Mouse (Mus musculus) embryonic facial prominence, embryonic 13.5 days (tissue): ENCODE data around the gene Il17a. TPM values are rescaled to one million over a fixed set of nuclear protein-coding genes. Genes with fewer than 3 reads are reported as not detected.
A peak's percentile ranks its signal among the peaks of the same experiment; 100 is the strongest.
"Not testable (repeated sequence)": the region's sequence is repeated elsewhere in the genome, so short reads cannot be mapped to it uniquely, and the experiment has no call there.

ENCODE experiments used
- ATAC-seq: fragments of 200-750 bp; cut with Nextera tagmentation; 2 replicates; pipeline ENCODE4 v1.8.0; 2017; ENCODE audit warnings: low read depth; ENCODE audit not compliant: insufficient number of reproducible peaks, insufficient read depth, low FRiP score, low TSS enrichment
- H3K27ac ChIP-seq: fragments of 300-500 bp; sonication (generic); 2 replicates; pipeline ENCODE4 v1.5.1; 2015; ENCODE audit warnings: moderate library complexity, mild to moderate bottlenecking, inconsistent platforms
- H3K27me3 ChIP-seq: fragments of 300-500 bp; sonication (generic); 2 replicates; pipeline ENCODE4 v1.6.1; 2015; ENCODE audit warnings: mild to moderate bottlenecking, inconsistent platforms
- H3K36me3 ChIP-seq: fragments of 300-500 bp; sonication (generic); 2 replicates; pipeline ENCODE4 v1.6.1; 2015; ENCODE audit warnings: mild to moderate bottlenecking, inconsistent platforms
- H3K4me1 ChIP-seq: fragments of 300-500 bp; sonication (generic); 2 replicates; pipeline ENCODE4 v1.6.1; 2015; ENCODE audit warnings: inconsistent platforms
- H3K4me2 ChIP-seq: fragments of 300-500 bp; sonication (generic); 2 replicates; pipeline ENCODE4 v1.6.1; 2015; ENCODE audit warnings: moderate library complexity, mild to moderate bottlenecking, inconsistent platforms
- H3K4me3 ChIP-seq: fragments of 300-500 bp; sonication (generic); 2 replicates; pipeline ENCODE4 v1.5.1; 2015; ENCODE audit warnings: mild to moderate bottlenecking, inconsistent platforms
- H3K9ac ChIP-seq: fragments of 300-500 bp; sonication (generic); 2 replicates; pipeline ENCODE4 v1.6.1; 2015; ENCODE audit warnings: mild to moderate bottlenecking, inconsistent platforms
- H3K9me3 ChIP-seq: fragments of 300-500 bp; sonication (generic); 2 replicates; pipeline ENCODE4 v1.6.1; 2016; ENCODE audit warnings: inconsistent platforms
- WGBS: fragments of 180-500 bp; shearing (Covaris S2); methylation state at CpG from one replicate; pipeline ENCODE4 v1.1.7; 2015; ENCODE audit warnings: mixed read lengths; 5-methylcytosine and 5-hydroxymethylcytosine counted together
- microRNA counts: library from miRNA; unstranded; fragments of <30 nt; microRNA quantifications from one replicate; lab custom pipeline; 2016
- microRNA-seq: library from miRNA; unstranded; fragments of <30 nt; microRNA quantifications from one replicate; pipeline ENCODE4, GENCODE M21; 2016
- polyA plus RNA-seq: library from polyadenylated mRNA; unstranded; fragments of >200 nt; fragmentation: Nextera tagmentation; extraction: Ambion mirVana; gene quantifications from 2 replicates; pipeline ENCODE4 v1.2.1, GENCODE M21; 2015

The Il17a gene
- polyA plus RNA-seq, 1 experiment from 2014 or later: not detected

- Histone ChIP-seq H3K4me2 (no peak overlapping the region), H3K9me3 (no peaks in the 10 kb centered on the region), H3K4me3 (no peak overlapping the region), H3K9ac (no peak overlapping the region), H3K4me1 (no peaks in the 10 kb centered on the region), H3K27me3 (no peaks in the 10 kb centered on the region), H3K27ac (no peak overlapping the region), H3K36me3 (no peaks in the 10 kb centered on the region)
- ATAC-seq: no peak
- 71% methylated on average over 3 of the region's 3 CpGs for WGBS
These were observed 9.8 kb downstream of the Il17a start for GRCm38 (mm10) chr1:20740496-20740998.

GRCm38 (mm10) chr1:20754439-20754838 lies 23.7 kb downstream of the Il17a start:
- Histone ChIP-seq H3K9me3 (no peaks in the 10 kb centered on the region), H3K4me3 (no peak overlapping the region), H3K4me2 (no peak overlapping the region), H3K36me3 (no peaks in the 10 kb centered on the region), H3K9ac (no peak overlapping the region), H3K27ac (no peak overlapping the region), H3K4me1 (no peaks in the 10 kb centered on the region), H3K27me3 (no peaks in the 10 kb centered on the region)
- 79% methylated on average over 10 of the region's 10 CpGs for WGBS
- no peak for ATAC-seq

- Histone ChIP-seq H3K9me3 (no peaks in the 10 kb centered on the region), H3K4me2 (no peak overlapping the region), H3K9ac (no peak overlapping the region), H3K27me3 (no peaks in the 10 kb centered on the region), H3K4me1 (no peaks in the 10 kb centered on the region), H3K27ac (no peak overlapping the region), H3K36me3 (no peaks in the 10 kb centered on the region), H3K4me3 (no peak overlapping the region)
- ATAC-seq: no peak
- WGBS: 79% methylated on average over 3 of the region's 3 CpGs
These were observed 26.9 kb downstream of the Il17a start for GRCm38 (mm10) chr1:20757586-20757985.

- Histone ChIP-seq H3K4me3 (no peak overlapping the region), H3K9ac (no peak overlapping the region), H3K27ac (no peak overlapping the region), H3K4me1 (no peaks in the 10 kb centered on the region), H3K4me2 (no peak overlapping the region), H3K36me3 (no peaks in the 10 kb centered on the region), H3K9me3 (no peaks in the 10 kb centered on the region), H3K27me3 (no peaks in the 10 kb centered on the region)
- WGBS: 87% methylated on average over 10 of the region's 10 CpGs
- no peak for ATAC-seq
These were observed 29.1 kb downstream of the Il17a start for GRCm38 (mm10) chr1:20759799-20760198.

GRCm38 (mm10) chr1:20760331-20760730 lies 29.6 kb downstream of the Il17a start:
- Histone ChIP-seq H3K27me3 (no peaks in the 10 kb centered on the region), H3K27ac (no peak overlapping the region), H3K9ac (no peak overlapping the region), H3K4me1 (no peaks in the 10 kb centered on the region), H3K36me3 (no peaks in the 10 kb centered on the region), H3K4me2 (no peak overlapping the region), H3K4me3 (no peak overlapping the region), H3K9me3 (no peaks in the 10 kb centered on the region)
- 84% methylated on average over 5 of the region's 5 CpGs for WGBS
- no peak for ATAC-seq

GRCm38 (mm10) chr1:20761411-20761810 lies 30.7 kb downstream of the Il17a start:
- WGBS: 64% methylated on average over 4 of the region's 4 CpGs
- H3K27me3 ChIP-seq: no peaks in the 10 kb centered on the region
- H3K4me3 ChIP-seq: no peak overlapping the region
- H3K4me2 ChIP-seq: no peak overlapping the region
- no peak overlapping the region for H3K27ac ChIP-seq
- H3K9me3 ChIP-seq: no peaks in the 10 kb centered on the region
- H3K4me1 ChIP-seq: no peaks in the 10 kb centered on the region
- no peak overlapping the region for H3K9ac ChIP-seq
- ATAC-seq: no peak
- H3K36me3 ChIP-seq: no peaks in the 10 kb centered on the region

- no peak overlapping the region for H3K4me2 ChIP-seq
- H3K4me3 ChIP-seq: no peak overlapping the region
- 84% methylated on average over 6 of the region's 6 CpGs for WGBS
- H3K9ac ChIP-seq: no peak overlapping the region
- H3K27ac ChIP-seq: no peak overlapping the region
- H3K4me1 ChIP-seq: no peaks in the 10 kb centered on the region
- no peaks in the 10 kb centered on the region for H3K27me3 ChIP-seq
- H3K36me3 ChIP-seq: no peaks in the 10 kb centered on the region
- H3K9me3 ChIP-seq: no peaks in the 10 kb centered on the region
- no peak for ATAC-seq
These were observed 35.8 kb downstream of the Il17a start for GRCm38 (mm10) chr1:20766526-20766925.

GRCm38 (mm10) chr1:20774026-20774730 lies 43.5 kb downstream of the Il17a start:
- 81% methylated on average over 4 of the region's 4 CpGs for WGBS
- not testable (repeated sequence) for H3K4me3 ChIP-seq, H3K9me3 ChIP-seq, H3K27ac ChIP-seq, ATAC-seq, H3K4me1 ChIP-seq, H3K27me3 ChIP-seq, H3K36me3 ChIP-seq, H3K4me2 ChIP-seq, H3K9ac ChIP-seq

GRCm38 (mm10) chr1:20778366-20778765 lies 47.7 kb downstream of the Il17a start:
- Histone ChIP-seq H3K4me3 (no peak overlapping the region), H3K9me3 (no peaks in the 10 kb centered on the region), H3K27me3 (no peaks in the 10 kb centered on the region), H3K27ac (no peak overlapping the region), H3K36me3 (no peaks in the 10 kb centered on the region), H3K4me2 (no peak overlapping the region), H3K4me1 (no peaks in the 10 kb centered on the region), H3K9ac (no peak overlapping the region)
- 80% methylated on average over 2 of the region's 2 CpGs for WGBS
- no peak for ATAC-seq

MicroRNA genes within 50 kb of the gene (microRNA counts, 519-probe panel; counts per million panel counts)
- microRNA mmu-miR-133b (lab: Ali Mortazavi, UCI): 3,187 counts per million, percentile 74 among the panel's probes with 10 or more counts

Small RNA genes within 50 kb of the gene (microRNA-seq; reads per million reads assigned to microRNA genes)
- gene Mir133b: 11.8 reads per million, percentile 29 among the genes with 10 or more reads in this experiment

Other genes starting within 250 kb of the Il17a start
- not detected in 2 replicates for gene Pkhd1, start 112.8 kb upstream of the Il17a start, polyA plus RNA-seq
- gene Il17f, start 59.7 kb downstream of the Il17a start, polyA plus RNA-seq: not detected in 2 replicates
- 127 and 138 TPM in 2 replicates for gene Mcm3, start 89.4 kb downstream of the Il17a start, polyA plus RNA-seq
- 6.0 and 7.0 TPM in 2 replicates for gene Paqr8, start 159.7 kb downstream of the Il17a start, polyA plus RNA-seq
- gene Efhc1, start 220.7 kb downstream of the Il17a start, polyA plus RNA-seq: 2.6 and 2.7 TPM in 2 replicates